Mouse (Mus musculus): ENCODE data around the gene Ggt5. TPM values are rescaled to one million over a fixed set of nuclear protein-coding genes. Genes with fewer than 3 reads are reported as not detected.

The Ggt5 gene
- total RNA-seq, 2 experiments from 2014 or later = 2.6 to 2.9 TPM

DNA sequence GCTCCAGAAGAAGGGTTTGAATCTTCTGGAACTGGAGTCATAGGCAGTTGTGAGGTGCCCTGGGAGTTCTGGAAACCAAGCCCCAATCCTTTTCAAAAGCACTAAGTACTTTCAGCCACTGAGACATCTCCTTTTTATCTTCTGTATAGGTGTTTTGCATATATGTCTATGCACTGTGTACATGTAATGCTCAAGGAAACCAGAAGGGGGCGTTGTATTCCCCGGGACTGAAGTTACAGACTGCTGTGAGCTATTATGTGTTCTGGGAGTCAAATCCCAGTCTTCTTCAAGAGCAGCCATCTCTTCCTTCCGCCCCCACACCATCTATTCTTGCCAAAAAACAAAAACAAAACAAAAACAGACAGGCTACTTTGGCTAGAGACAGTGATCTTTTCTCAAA, 31.7 kb downstream of the Ggt5 start:
- DNase-seq (ENCODE audit: low spot score in 2 of 2) = no peak

DNA sequence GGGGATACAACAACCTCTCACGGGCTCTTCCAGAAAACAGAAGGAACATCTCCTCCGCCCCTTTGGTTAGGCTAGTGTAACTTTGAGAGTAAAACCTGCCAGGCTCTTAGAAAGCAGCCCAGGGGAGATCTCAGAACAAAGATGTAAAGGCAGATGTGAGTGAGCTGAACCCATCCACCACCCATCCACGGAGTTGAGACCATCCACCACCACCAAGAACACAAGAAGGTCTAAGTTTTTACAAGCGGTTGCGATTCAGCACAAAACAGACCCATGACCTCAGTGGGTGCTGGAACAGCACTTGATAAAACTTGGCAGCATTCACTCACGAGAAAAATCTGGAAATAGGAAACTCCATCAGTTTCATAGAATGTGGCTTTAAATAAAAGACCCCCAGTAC, 36.8 kb downstream of the Ggt5 start:
- no peak for DNase-seq (ENCODE audit: low spot score in 2 of 2)

DNA sequence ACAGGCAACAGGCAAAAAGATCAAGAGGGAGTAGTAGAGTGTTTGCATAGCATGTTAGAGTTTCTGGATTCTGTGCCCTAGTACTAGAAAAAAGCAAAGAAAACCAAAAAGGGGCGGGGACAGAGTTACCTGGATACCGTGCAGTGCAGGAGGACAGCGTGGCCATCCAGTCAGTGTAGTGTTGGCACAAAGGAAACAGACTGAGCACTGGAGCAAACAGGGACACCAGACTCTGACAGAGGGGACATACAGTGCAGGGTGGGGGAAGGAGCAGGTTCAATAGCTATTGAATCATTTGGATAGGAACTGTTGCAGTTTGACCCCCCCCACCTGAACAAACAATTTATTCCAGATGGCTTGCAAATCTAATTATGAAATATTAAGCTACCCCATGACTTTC, 37.9 kb downstream of the Ggt5 start:
- DNase-seq (ENCODE audit: low spot score in 2 of 2) = no peak

DNA sequence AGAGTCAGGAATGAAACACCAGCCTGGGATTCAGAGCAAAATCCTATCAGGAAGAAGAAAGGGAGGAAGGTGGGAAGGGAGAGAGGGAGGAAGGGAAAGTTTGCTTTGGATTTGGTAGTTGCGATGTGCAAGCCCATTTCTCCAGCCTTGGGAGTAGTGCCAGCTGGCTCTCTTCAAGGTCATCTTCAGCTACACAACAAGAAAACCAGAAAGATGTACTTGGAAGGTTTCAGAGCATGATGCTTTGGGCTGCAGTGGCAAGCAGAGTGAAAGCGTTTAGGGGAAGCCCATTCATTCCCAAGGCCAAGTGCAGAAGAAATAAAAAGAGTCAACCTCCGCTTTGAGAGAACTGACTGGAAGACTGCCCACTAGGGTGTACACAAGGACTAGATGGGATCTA, 38.4 kb downstream of the Ggt5 start:
- DNase-seq (ENCODE audit: low spot score in 2 of 2) = peak in 1 of 2 experiments; percentile 6

DNA sequence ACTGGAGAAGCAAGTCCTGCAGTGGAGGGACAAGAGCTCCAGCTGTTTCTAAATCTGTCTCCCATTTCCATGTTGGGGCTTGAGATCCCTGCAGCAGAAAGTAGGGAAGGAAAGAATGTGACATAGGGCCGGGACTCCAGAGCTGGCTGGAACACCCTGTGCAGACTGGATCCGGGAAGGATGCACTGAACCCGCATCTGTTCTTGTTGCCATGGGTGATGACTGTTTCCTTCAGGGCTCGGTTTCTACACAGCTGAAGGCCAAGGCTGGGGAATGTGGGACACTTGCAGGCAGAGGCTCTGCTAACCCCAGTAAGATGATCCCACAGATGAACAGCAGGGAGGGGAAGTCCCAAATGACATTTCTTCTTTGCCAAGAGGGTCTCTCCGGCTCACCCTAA, 43.5 kb downstream of the Ggt5 start:
- peak; percentile 28 to 38 for DNase-seq (ENCODE audit: low spot score in 2 of 2)

DNA sequence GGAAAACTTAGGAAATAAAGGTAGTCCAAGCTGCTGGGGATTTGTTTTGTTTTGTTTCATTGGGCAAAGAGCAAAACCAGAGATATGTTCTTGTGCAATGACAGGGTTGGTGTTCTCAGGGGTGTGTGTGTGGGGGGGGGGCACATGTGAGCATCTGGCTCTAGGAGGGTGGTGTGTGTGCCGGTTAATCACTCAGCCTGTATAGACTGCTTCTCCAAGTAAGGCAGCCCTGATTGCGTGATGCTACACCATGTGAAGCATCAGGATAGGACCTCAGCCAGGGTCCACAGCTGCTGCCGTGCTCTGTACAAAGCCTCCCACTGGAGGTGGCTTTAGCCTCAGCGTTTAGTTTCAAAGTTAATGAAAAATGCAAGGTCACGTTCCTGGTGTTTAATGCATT, 43.9 kb downstream of the Ggt5 start:
- peak in 1 of 2 experiments; percentile 8 for DNase-seq (ENCODE audit: low spot score in 2 of 2)

DNA sequence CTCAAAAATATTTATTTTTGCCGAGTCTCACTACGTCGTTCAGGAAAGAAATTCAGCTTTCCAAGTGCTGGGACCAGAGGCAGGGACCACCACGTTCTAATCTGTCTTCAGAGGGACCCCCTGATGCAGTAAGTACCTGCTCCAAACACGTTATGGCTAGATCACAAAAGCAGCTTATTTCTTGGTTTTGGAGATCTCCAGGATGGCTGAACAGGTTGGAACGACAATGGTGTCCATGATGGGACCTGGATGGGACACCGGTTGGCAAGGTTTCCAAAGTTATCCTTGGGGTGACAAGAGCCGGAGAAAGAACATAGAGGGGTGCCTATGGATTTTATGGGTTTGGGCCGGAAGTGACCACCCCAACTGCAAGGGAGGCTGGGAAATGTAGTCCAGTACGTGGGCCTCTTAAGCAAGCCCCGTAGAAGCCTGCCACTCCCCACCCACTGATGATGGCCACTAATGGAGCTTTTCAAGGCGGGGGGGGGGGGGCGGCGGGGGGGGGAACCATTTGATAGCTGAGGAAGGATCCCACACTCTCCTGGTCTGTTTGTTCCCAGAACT, 44.5 kb downstream of the Ggt5 start:
- no peak for DNase-seq (ENCODE audit: low spot score in 2 of 2)

DNA sequence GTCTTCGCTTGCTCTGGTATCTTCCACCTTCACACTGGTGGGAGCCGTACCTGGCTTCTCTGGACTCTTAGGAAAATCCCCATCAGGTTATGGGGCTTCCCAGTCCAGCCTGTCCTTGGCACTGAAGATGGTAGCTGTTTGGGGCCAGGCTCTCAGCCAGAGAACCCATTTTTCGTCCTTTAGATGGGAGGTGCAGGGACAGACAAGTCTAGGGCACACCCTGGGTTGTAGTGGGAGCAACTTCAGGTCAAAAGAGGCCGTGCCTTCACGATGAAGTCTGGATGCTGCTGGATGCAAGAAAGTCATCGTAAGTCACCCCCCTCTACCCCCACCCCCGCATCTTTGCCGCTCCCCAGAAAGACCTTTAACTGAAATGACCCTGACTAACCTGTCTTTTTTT, 45.5 kb downstream of the Ggt5 start:
- peak in 1 of 2 experiments; percentile 10 for DNase-seq (ENCODE audit: low spot score in 2 of 2)

DNA sequence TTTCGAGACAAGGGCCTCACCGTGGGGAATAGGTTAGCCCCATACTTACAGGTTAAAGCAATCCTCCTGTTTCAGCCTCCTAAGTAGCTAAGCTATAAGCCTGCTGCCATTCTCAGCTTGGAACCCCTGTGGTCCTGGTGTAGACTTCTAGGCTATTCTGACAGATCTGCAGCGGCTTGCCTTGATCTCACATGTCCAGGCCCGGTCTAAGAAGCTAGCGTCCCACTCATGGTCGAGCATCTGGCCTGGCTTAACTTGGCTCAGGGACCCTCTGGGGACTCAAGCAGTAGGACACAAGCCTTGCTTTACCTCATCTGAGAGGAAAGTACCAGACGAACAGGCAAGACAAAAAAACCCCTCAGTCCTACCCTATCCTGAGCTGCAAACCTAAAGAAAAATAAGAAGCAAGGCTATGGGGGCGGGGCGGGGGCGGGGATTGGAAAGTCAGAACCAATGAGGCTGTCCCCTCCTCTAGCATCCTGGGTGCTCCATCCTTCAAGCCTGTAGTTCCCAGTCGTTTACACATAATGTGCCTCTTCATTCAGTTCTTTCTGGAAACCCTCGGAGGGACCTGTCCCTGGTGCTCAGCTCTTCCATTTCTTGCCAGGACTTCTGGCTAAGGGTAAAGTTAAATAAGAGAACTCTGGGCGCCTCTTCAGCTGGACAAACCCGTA, 46.0 kb downstream of the Ggt5 start:
- no peak for DNase-seq (ENCODE audit: low spot score in 2 of 2)

DNA sequence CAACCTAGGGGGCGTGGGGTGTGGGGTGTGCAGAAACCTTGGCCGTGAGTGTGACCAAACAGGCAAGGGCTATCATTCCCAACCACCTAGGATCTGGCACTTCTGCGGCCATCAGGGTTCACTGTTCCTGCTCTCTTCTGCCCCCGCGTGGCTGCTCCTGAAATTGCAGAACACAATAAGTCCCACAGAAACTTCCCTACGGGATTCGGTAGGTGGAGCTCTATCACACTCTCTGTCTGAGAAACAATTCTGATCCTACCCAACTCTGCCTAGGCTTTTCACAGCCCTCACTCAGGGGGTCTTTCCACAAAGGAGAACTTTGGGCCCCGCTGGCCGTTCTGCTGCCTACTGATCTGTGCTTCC, 46.5 kb downstream of the Ggt5 start:
- peak; percentile 90 to 92 for DNase-seq (ENCODE audit: low spot score in 2 of 2)

DNA sequence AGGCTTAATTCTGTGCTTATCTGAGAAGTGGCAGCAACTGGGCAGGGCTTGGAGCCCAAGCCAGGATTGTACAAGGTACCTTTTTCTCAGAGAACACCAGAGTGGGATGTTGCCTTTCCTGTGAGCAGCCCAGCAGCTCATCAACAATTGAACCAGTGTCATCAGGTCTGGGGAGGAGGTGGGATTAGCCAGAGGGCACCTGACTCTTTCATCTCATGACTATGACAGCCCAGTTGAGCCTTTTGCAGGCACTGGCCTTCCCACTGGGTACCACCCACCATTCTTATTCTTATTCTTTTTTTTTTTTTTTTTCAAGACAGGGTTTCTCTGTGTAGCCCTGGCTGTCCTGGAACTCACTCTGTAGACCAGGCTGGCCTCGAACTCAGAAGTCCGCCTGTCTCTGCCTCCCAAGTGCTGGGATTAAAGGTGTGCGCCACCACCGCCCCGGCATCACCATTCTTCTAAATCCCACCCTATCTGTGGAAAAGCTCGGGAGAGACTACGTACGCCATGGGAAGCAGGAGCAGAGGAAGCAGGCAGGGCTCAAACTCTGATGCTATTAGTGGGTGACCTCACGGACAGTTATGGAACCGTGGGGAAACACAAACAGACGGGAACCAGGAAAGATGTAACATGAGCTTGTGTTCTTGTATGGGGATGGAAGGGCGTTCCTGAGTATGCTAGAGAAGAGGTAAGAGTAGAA, 47.1 kb downstream of the Ggt5 start:
- peak in 1 of 2 experiments; percentile 8 for DNase-seq (ENCODE audit: low spot score in 2 of 2)

DNA sequence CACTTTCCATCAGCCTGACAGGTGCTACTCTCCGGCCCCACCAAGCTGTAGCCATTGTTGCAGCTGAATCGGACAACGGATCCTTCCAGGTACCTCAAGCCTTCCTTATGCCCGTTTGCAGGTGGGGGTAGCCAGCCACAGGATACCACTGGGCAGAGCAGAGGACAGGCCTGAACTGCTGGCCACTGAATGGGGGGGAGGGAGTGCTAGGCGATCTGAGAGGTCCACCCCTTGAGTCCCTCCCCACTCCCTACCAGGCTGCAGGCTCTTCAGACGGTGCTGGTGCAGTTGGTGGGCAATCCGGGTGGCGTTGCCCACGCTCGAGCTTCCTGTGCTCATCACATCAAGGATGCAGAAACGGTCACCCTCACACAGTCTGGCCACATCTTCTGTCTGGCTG, 48.6 kb downstream of the Ggt5 start:
- DNase-seq (ENCODE audit: low spot score in 2 of 2) = no peak

DNA sequence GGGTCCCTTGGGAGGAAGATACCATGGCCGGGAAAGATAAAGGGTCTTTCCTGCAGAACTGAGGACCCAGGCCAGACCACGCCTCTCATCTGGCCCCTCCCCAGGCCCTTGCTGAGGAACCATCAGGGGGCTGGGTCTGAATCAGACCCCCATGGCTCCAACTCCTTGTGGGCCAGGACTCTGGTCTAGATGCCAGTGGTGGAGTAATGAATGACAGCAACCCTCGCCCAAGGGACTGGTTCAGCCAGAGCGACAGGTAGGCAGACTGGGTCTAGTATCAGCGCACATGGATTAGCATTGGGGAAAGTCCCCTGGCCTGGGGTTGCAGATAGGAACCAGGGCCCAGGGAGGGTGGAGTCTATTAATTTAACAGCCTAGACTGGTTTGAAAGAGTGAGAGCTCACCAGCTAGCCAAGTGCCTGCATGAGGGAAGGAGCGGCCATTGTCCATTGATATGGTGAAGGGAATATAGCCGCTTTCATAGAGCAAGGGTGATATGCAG, 52.6 kb downstream of the Ggt5 start:
- no peak for DNase-seq (ENCODE audit: low spot score in 2 of 2)

DNA sequence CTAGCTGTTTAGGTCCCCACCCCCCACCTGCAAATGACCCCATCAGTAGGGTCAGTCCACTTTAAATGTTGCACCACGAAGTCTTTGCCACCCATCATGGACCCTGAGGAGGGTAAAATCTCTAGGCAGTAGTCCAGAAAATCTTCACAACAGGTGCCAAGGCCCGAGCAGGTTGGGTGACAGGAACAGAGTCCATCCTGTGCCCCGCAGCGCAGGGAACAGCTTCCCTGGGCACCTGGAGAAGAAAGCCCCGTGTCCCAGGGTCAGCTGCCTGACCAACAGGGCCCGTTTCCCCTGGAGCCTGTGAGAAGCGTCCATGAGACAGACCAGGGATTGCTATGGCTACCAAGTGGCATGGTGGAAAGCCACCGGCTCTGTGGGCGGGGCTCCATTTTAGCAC, 53.3 kb downstream of the Ggt5 start:
- DNase-seq (ENCODE audit: low spot score in 2 of 2) = no peak

DNA sequence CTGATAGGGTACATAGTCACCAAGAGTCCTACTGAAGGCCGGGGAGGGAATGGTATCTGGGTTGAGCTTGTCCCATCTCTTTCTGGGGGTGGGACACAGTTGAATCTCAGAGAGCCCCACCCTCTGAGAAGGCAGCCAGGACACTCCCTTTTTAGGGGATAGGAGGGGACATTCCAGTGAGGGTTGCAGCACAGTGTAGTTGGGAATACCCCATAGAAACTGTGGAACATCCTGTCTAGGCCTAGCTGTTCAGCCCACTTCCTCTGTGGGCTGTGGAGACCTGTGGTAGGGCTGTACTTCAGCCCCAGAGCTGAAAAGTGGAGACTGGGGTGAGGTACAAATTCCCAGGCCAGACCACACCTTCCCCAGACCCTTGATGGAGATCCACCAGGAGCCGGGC, 53.8 kb downstream of the Ggt5 start:
- no peak for DNase-seq (ENCODE audit: low spot score in 2 of 2)

DNA sequence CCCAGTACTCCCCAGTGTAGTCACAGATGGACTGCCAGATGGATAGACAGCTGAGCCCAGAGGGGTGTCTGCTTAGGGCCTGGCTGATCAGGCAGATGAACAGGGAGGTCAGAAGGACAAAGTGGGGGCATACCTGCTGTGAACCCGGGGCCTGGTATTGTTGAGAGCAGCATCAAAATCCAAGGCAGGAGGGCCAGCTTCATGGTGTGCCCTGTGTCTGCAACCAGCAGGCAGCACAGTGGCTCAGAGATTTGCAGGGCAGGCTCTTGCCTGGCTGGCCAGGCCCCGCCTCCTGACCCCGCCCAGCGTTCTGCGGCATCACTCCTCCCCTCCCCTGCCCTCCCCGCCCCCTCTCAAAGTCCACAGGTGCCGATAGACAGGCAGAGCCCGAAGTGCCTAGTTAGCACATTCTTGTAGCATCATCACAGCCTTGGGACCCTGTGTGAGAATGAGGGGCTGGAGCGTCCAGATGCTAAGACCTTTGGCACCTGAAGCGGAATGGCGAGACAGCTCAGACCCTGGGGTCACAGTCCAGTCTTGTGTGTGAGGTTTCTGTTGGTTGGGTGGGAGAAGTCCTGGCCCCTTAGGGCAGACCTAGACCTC, 54.7 kb downstream of the Ggt5 start, which contains the start of gene Susd2:
Gene Susd2 (minus strand): TSS at position 268 of the 603 bp plus-strand sequence.
- DNase-seq (ENCODE audit: low spot score in 2 of 2) = no peak

DNA sequence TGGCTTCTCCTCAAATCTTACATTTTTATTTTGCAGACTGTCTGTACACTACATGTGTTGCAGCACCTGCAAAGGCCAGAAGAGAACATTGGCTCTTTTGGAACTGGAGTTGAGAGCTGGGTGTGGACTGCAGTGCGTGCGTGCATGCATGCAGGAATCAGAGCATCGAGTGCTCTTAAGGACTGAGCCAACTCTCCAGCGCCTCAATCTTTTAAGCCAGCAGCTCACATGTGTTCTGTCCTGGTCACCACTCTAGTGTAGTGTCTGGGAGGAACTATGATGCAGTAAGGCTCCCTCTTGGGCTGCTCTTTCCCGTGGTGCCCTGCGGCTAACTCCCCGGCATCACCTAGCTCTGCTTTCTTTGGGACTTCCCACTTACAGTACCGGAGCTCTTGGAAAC, 56.5 kb downstream of the Ggt5 start:
- DNase-seq (ENCODE audit: low spot score in 2 of 2) = no peak

DNA sequence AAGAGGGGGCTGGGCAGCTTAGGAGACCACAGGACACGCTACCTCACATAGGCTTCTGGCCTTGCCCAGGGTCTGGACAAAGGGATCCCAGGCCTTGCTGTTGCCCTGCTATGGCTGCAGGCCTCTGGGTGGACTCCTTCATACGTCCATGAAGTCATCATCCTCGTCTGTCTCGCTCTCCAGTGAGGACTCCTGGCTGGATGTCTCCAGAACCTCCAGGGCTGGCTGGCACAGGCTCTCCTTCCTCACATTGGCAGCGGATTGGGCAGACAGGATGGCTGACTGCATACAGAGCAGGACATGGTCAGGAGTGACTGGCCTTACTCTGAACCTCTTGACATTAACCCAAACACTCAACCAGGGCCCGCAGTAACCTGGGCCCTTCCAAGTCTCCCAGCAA, 57.3 kb downstream of the Ggt5 start:
- no peak for DNase-seq (ENCODE audit: low spot score in 2 of 2)

DNA sequence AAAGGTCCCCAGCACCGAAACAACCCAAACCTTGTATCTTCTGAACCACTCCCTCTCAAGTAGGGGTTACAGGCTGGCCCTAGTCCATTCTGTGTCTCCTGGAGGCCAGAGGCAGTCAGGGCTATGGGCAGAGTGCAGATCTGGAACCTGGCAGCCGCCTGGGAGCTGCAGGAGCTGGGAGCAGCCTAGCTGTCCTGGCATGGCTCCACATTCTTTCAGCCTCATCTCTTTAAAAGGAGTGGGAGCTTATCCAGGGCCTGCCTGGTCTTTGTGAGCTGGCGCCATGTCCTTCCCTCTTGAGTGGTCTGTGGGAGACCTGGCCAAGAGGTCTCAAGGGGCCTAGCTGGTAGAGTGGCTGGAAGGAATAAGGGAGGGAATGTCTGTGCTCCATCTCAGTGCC, 58.2 kb downstream of the Ggt5 start:
- DNase-seq (ENCODE audit: low spot score in 2 of 2) = peak; percentile 54 to 63

DNA sequence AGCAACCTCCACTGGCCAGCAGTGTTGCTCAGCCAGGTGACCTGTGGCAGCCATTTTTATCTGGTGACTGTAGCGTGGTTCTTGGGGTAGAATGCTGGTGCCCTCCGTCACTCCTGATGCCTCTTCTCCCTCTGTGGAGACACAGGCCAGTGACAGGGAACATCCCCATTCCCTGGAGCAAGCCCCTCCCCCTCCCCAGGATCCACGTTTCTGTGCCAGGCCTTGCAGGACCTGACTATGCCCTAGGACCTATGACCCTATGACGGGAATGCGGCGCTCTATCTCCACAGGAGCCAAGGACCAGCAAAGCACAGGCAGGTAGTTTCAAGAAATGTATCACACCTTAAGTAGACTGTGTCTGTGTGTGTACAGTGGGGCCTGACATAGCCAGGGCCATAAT, 59.0 kb downstream of the Ggt5 start:
- no peak for DNase-seq (ENCODE audit: low spot score in 2 of 2)

DNA sequence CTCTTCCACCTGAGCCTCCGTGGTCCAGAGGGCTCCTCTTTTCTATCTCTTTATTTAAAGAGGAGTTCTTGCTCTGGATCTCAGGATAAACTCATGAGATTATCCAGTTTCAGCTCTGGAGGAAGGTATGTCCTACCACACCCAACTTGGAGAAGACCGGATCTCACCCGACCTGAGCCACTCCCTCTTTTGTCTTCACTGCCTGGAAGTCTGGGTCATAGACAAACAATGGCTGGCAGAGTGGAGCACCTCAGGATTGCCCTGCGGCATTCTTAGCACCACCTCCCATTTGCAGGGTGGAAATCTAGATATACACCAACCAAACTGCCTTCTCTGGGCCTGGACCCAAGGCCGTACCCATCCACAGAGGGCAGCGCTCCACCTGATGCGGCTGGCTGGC, 59.9 kb downstream of the Ggt5 start:
- no peak for DNase-seq (ENCODE audit: low spot score in 2 of 2)

DNA sequence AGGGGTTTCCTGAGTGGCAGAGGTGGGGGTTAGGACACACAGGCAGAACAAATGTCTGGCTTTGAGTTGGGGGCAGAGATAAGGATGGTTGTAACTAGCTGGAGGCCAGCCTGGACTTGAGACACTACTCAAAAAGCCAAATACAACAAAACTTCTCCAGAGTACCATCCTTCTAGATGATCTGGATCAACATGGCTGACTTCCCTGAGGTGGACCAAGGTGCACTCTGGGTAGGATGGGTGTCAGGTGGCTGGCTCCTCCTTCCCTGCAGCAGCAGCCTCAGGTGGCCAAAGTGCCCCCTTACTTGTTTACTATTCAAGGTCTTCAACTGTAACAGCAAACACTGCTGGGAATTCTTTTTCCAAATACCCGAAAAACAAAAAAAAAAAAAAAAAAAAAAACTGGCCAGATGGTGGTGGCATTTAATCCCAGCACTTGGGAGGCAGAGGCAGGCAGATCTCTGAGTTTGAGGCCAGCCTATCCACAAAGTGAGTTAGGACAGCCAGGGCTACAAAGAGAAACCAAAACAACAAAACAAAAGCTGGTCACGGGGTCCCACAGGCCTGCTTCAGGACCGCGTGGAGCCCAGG, 60.4 kb downstream of the Ggt5 start:
- DNase-seq (ENCODE audit: low spot score in 2 of 2) = no peak

Data from layer of hippocampus, postnatal 10 days (tissue).